Comparison of ENCODE assay signal across 23 mouse cellular contexts in genomic region chr10:4253613-4254012, GRCm38 (mm10). TPM values are rescaled to one million over a fixed set of nuclear protein-coding genes. Genes with fewer than 3 reads are reported as not detected.
DNase-seq lines count a peak whose midpoint lies in the region; ATAC-seq and TF ChIP-seq lines count a peak whose summit lies in the region.
"Had no signal": no experiment of that assay in that cellular context is flagged by ENCODE, and none has a peak within 500 bp of the region (broad histone marks: within the 10 kb centered on the region; RNA-seq: fewer than 3 reads in every experiment).

No protein-coding gene starts in this region.

- in situ Hi-C loops in ES-E14 (cut with MboI; ENCODE audit: low sequenced_read_pairs in 2 of 2, unreplicated experiment in 2 of 2) = no loop called here

- intact Hi-C loops in heart, postnatal 10 days (cut with DNase I) = no loop called here

- no peak overlapping the region for H3K9ac ChIP-seq in lung, embryonic 15.5 days
- H3K9ac ChIP-seq in ES-E14 (ENCODE audit: insufficient read depth, low read depth, low read length, poor library complexity, severe bottlenecking) = no peak overlapping the region
- H3K9ac ChIP-seq: embryonic facial prominence, embryonic 12.5 days; embryonic facial prominence, embryonic 15.5 days; forebrain, postnatal 0 days; heart, embryonic 13.5 days; hindbrain, embryonic 12.5 days; hindbrain, embryonic 15.5 days had no signal

- no peak overlapping the region for H3K4me3 ChIP-seq in lung, embryonic 15.5 days
- H3K4me3 ChIP-seq in E14TG2a.4 (replicated peaks; ENCODE audit: low read length) (peak overlapping the region; percentile 72), ES-E14 (ENCODE audit: insufficient read depth in 1 of 2, low read depth in 1 of 2, low read length in 2 of 2, poor library complexity in 1 of 2, severe bottlenecking in 1 of 2) (peak overlapping the region; percentile 28 to 47)
- H3K4me3 ChIP-seq: embryonic facial prominence, embryonic 12.5 days; embryonic facial prominence, embryonic 15.5 days; heart, embryonic 13.5 days; hindbrain, embryonic 12.5 days; hindbrain, embryonic 15.5 days had no signal

- H3K36me3 ChIP-seq in lung, embryonic 15.5 days = no peaks in the 10 kb centered on the region
- peaks cover 7% of the 10 kb centered on the region; the same call in 1 of the 2 replicates for H3K36me3 ChIP-seq in E14TG2a.4 (ENCODE audit: insufficient read depth, low read length)
- no peaks in the 10 kb centered on the region for H3K36me3 ChIP-seq in ES-E14 (ENCODE audit: control insufficient read depth, insufficient read depth, low read length, poor library complexity, severe bottlenecking)
- H3K36me3 ChIP-seq: embryonic facial prominence, embryonic 12.5 days; embryonic facial prominence, embryonic 15.5 days; G1E; heart, embryonic 13.5 days; hindbrain, embryonic 12.5 days; hindbrain, embryonic 15.5 days had no signal

- no peaks in the 10 kb centered on the region for H3K27me3 ChIP-seq in lung, embryonic 15.5 days
- no peaks in the 10 kb centered on the region for H3K27me3 ChIP-seq in E14TG2a.4 (ENCODE audit: insufficient read depth, low read length)
- H3K27me3 ChIP-seq: embryonic facial prominence, embryonic 12.5 days; embryonic facial prominence, embryonic 15.5 days; heart, embryonic 13.5 days; hindbrain, embryonic 12.5 days; hindbrain, embryonic 15.5 days; Patski had no signal

- no peaks in the 10 kb centered on the region for H3K4me1 ChIP-seq in lung, embryonic 15.5 days
- peaks cover 80% of the 10 kb centered on the region for H3K4me1 ChIP-seq in E14TG2a.4 (replicated peaks; ENCODE audit: low read depth, low read length)
- peaks cover 14 to 27% of the 10 kb centered on the region in 2 experiments; a peak in 3 of 4 replicates for H3K4me1 ChIP-seq in ES-E14 (ENCODE audit: control insufficient read depth in 2 of 2, insufficient read depth in 2 of 2, low read length in 2 of 2, poor library complexity in 1 of 2)
- H3K4me1 ChIP-seq: embryonic facial prominence, embryonic 12.5 days; embryonic facial prominence, embryonic 15.5 days; heart, embryonic 13.5 days; hindbrain, embryonic 15.5 days had no signal

- no peak overlapping the region for H3K27ac ChIP-seq in lung, embryonic 15.5 days
- H3K27ac ChIP-seq in ES-E14 (ENCODE audit: insufficient read depth, low read depth, low read length, poor library complexity, severe bottlenecking) = 0 out of 2 replicates have a peak overlapping the region, but pooled peaks have one; percentile 1
- H3K27ac ChIP-seq: embryonic facial prominence, embryonic 12.5 days; embryonic facial prominence, embryonic 15.5 days; heart, embryonic 13.5 days; hindbrain, embryonic 12.5 days; hindbrain, embryonic 15.5 days had no signal

- DNase-seq in lung, postnatal 25 days (ENCODE audit: low spot score) = no peak
- no peak for DNase-seq in ES-E14 (ENCODE audit: low read depth, low spot score)
- DNase-seq in heart, postnatal 10 days = no peak
- DNase-seq: adrenal gland, postnatal 10 days; adrenal gland, postnatal 36 days; cerebellum, adult 2 months; cerebellum, adult 9-11 months; cerebellum, postnatal 25 days; forebrain, postnatal 0 days; gastrocnemius, postnatal 25 days; heart, adult 18-20 months had no signal

- no peaks in the 10 kb centered on the region for H3K9me3 ChIP-seq in lung, embryonic 15.5 days
- no peaks in the 10 kb centered on the region for H3K9me3 ChIP-seq in E14TG2a.4 (ENCODE audit: low read length)
- no peaks in the 10 kb centered on the region for H3K9me3 ChIP-seq in ES-E14 (ENCODE audit: control insufficient read depth, insufficient read depth, low read depth, low read length)
- H3K9me3 ChIP-seq: embryonic facial prominence, embryonic 12.5 days; embryonic facial prominence, embryonic 15.5 days; G1E; heart, embryonic 13.5 days; hindbrain, embryonic 12.5 days; hindbrain, embryonic 15.5 days had no signal

- ATAC-seq in lung, embryonic 15.5 days (ENCODE audit: borderline replicate concordance, extremely low read depth, low FRiP score, low TSS enrichment) = 0 out of 2 replicates have a peak, but pooled peaks have one; percentile 64
- no peak for ATAC-seq in activated CD4-positive, CD25-positive, alpha-beta regulatory T cell, adult 4 months
- ATAC-seq: forebrain, embryonic 14.5 days; forebrain, postnatal 0 days; intestine, postnatal 0 days; Patski had no signal

- no peak for TF ChIP-seq CTCF in E14TG2a.4 (conservative IDR thresholded peaks at IDR 0.05; ENCODE audit: low read length)

- 75% methylated on average over 4 of the region's 4 CpGs for WGBS in lung, embryonic 15.5 days

- no peak overlapping the region for H3K4me2 ChIP-seq in lung, embryonic 15.5 days
- H3K4me2 ChIP-seq: embryonic facial prominence, embryonic 12.5 days; embryonic facial prominence, embryonic 15.5 days; heart, embryonic 13.5 days; hindbrain, embryonic 12.5 days; hindbrain, embryonic 15.5 days had no signal

TF ChIP-seq in ES-E14, 5 proteins besides CTCF, POLR2A, EP300 and RAD21:
- no peak for TF ChIP-seq HCFC1 (IDR thresholded peaks at IDR 0.05; ENCODE audit: borderline replicate concordance, insufficient read depth, low read length)
- no peak for TF ChIP-seq ZC3H11A (IDR thresholded peaks at IDR 0.05; ENCODE audit: borderline replicate concordance, low read depth, low read length)
- TF ChIP-seq MAFK (IDR thresholded peaks at IDR 0.05; ENCODE audit: insufficient read depth, low read depth, low read length) = no peak
- no peak for TF ChIP-seq CHD2 (IDR thresholded peaks at IDR 0.05; ENCODE audit: low read depth, low read length)
- no peak for TF ChIP-seq ZNF384 (IDR thresholded peaks at IDR 0.05; ENCODE audit: low read depth, low read length)

RNA-seq across cellular contexts. Expression of gene Akap12, which starts 12.6 kb away (rescaled TPM):
- polyA plus RNA-seq in lung, embryonic 15.5 days (2015; fragmentation: Nextera tagmentation; extraction: Ambion mirVana) = 67.0 and 71.5 TPM in 2 replicates
- total RNA-seq in ES-E14 (2012; rRNA removed) = 346 and 466 TPM in 2 replicates
- polyA plus RNA-seq in activated CD4-positive, CD25-positive, alpha-beta regulatory T cell, adult 4 months (2017; shearing (Covaris generic)) = 1 to 10 TPM; 9.0 to 9.2 TPM
- total RNA-seq in heart, postnatal 10 days (2021) = 10 to 100 TPM; 62.8 to 68.4 TPM
- polyA plus RNA-seq: G1E had no signal
